Mouse (Mus musculus): ENCODE results near the gene Ermap. TPM values are rescaled to one million over a fixed set of nuclear protein-coding genes. Genes with fewer than 3 reads are reported as not detected.

Ermap gene
- total RNA-seq, 2 experiments from 2014 or later = 0.21 to 0.32 TPM

DNA sequence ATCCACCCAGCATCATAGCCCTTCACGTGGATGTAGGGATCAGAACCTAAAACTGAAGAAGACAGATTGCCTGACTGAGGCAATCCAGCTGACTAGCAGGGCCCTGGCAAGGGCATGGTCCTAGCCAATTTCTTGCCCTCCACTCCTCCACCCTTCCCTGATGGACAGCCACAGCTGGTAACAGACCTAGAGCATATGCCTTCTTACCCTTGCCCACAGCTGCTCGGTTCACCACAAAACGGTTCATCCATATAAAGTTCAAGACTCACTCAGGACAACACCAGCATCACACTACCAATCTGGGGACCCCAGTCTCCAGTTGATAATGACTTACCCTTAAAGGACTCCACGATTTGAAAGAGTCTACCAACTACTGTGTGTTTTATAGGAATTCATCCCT, 4.0 kb downstream of the Ermap start:
- no peak for DNase-seq

DNA sequence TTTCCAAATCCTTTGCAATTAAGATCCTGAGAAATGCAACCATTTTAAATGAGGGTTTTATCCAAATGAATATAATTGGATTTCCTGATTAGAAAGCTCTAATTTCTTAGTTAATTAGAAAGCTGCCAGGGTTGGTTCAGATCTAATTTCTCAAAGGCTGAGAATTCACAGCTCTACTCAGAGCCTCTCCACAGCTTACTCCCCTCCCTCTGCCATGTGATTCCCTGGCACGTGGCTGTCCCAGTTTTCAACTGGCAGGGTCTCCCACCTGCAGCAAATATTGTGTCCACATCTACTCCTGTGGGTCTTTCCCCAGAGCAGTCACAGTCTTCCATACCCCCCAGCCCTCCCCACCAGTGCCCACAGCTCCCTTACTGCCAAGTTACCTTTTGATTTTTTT, 6.3 kb downstream of the Ermap start:
- DNase-seq = no peak

GRCm38 (mm10) chr4:119181456-119181855, 8.4 kb downstream of the Ermap start:
- no peak for DNase-seq

- DNase-seq = no peak
Measured at GRCm38 (mm10) chr4:119180133-119180707, 9.6 kb downstream of the Ermap start.

DNA sequence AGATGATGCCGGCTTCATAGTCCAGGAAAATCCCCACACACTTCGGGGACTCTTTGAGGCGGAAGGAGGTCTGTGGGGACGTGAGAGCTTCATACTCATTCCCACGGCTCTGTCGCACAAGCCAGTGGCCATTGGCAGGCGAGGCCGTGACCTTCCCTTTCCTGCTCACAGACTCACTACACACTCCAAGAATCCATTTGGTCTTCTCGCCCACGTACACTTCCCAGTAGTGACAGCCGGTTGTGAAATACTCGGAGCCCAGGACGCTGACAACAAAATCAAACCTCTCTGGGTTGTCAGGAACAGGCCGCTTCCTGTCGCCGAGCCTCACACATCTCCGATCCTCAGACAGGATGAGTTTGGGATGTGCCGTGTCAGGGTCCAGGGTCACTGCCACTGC, 11.5 kb downstream of the Ermap start:
- DNase-seq = peak; percentile 32

DNA sequence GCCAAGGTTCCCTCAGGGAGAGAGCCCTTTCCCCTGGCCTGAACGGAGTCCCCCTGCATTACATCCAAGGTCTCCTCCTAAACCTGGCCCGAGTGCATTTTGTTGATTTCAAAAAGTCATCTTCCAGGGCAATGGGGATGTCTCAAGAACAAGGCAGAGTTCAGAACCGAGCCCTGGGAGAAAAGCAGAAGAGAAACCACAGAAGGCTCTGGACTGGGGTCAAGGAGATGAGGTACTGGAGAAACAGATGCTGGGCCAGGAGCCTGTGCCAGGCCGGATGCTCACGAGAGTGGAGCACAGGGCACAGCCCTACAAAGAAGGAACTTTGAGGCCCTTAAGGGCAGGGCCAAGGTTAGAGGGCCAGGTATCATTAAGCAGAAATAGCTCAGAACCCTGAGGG, 12.1 kb downstream of the Ermap start:
- no peak for DNase-seq

DNA sequence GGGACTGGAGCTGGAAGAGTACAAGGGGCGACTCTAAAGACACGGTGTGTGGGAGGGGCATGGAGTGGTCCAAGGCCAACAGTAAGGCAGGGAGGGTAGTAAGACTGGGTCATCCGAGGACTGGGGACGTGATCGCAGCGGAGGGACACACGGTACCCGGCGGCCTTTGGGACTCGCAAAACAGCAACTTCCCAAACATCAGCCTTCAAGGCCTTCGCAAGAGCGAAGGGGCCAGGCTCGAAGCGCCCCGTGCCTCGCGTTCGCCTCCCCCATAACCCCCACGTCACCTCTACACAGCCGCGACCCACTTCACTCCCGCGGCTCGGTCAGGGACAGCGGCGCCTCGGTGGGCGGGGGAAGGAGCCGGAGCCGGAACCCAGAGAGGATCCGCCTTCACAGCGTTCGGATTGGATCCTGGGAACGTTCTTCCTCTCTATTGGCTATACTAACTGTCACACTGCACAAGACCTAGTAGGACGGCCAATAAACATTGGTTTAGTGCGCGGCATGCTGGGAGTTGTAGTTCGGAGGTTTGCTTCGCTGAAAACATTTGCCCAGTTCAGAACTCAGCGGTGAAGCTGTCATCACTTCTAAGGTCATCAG, 15.9 kb downstream of the Ermap start, which contains the start of gene Zfp691:
Zfp691 (minus strand) TSS at position 345 of the 603 bp plus-strand sequence.
- DNase-seq = peak; percentile 95

GRCm38 (mm10) chr4:119172919-119173650, 16.7 kb downstream of the Ermap start:
- DNase-seq = no peak

- DNase-seq = peak; percentile 92
Measured at GRCm38 (mm10) chr4:119167663-119168062, 22.1 kb downstream of the Ermap start.

DNA sequence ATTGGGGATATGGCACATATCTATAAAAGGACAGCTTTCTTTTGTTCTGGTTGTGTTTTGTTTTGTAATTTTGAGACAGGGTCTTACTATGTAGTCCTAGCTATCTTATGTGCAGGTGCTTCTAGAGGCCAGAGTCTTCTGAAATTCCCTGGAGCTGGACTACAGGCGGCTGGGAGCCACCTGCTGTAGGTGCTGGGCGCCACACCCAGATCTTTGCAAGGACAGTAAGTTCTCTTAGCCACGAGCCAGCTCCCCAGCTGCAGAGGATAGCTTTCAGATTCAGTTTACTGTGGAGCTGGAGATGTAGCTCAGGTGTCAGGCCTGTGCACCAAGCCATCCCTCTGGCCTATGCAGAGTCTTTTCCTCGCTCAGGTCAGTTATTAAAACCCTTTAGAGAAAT, 22.7 kb downstream of the Ermap start:
- no peak for DNase-seq

- DNase-seq = no peak
Measured at GRCm38 (mm10) chr4:119165916-119166315, 23.9 kb downstream of the Ermap start.

DNA sequence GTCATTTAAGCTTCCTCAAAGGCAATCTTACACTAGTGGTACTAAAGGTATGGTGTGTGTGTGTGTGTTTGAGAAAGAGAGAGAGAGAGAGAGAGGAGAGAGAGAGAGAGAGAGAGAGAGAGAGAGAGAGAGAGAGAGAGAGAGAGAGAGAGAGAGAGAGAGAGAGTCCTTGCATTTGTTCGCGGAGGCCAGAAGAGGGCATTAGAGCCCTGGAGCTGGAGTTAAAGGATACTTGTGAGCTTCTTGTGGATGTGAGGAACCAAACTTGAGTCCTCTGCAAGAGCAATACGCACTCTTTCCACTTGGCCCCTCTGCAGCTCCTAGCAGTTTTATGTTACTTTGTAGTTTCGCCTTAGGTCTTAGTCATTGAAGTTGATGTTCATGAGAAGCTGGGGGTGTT, 26.8 kb downstream of the Ermap start:
- no peak for DNase-seq

DNA sequence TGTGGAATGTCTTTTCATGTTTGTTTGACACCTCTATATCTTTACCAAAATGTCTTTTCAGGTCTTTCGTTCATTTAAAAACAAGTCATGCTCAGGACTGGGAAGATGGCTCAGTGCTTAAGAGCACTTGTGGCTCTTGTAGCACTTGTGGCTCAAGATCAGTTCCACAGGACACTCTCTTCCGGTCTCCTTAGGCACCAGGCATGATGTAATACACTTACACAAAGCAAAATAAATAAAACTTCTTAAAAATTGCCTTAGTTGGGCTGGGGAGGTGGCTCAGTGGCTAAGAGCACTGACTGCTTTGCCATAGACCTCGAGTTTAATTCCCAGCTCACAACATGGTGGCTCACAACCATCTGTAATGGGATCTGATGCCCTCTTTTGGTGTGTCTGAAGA, 28.5 kb downstream of the Ermap start:
- DNase-seq = no peak

- no peak for DNase-seq
Measured at GRCm38 (mm10) chr4:119157891-119158290, 31.9 kb downstream of the Ermap start.

GRCm38 (mm10) chr4:119157186-119157585, 32.6 kb downstream of the Ermap start:
- peak; percentile 74 for DNase-seq

DNA sequence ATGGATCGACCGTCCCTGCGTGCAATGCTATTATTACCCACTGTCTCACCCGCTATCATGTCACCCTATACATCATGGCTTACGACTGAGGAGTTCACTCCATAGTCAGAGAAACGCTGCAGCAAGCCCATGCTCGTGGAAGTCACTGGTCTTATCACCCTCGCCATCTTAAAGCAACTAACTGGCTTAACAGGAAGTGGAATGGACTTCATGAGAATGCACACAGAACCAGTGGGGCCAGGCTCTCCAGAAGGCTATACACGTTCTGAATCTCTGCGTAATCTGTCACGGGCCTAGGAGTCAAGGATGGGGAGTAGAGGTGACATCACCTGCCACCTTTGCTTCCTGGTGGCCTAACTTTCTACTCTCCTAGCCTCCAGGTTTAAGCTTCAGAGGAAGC, 41.1 kb downstream of the Ermap start:
- DNase-seq = no peak

- DNase-seq = no peak
Measured at GRCm38 (mm10) chr4:119147347-119147746, 42.5 kb downstream of the Ermap start.

- no peak for DNase-seq
Measured at GRCm38 (mm10) chr4:119146816-119147215, 43.0 kb downstream of the Ermap start.

GRCm38 (mm10) chr4:119142230-119142871, 47.5 kb downstream of the Ermap start:
- DNase-seq = peak; percentile 77

DNA sequence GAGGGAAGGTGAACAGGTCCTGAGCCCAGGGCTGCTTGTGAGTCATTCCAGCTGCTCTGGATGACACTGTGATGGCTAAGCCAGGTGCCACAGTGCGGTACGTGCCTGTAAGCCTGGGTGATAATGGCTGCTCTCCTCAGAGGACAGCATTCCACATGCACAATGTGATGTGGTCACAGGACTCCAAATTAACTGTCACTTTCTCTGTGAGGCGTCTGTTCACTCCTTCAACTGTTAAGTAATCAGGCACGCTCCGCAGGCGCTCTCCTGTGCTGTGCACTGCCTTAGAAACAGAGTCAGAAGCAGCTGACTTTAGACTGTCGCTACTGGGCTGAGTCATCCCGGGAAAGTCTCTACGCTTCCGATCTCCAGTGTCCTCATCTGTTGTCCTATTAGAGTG, 48.6 kb downstream of the Ermap start:
- no peak for DNase-seq

DNA sequence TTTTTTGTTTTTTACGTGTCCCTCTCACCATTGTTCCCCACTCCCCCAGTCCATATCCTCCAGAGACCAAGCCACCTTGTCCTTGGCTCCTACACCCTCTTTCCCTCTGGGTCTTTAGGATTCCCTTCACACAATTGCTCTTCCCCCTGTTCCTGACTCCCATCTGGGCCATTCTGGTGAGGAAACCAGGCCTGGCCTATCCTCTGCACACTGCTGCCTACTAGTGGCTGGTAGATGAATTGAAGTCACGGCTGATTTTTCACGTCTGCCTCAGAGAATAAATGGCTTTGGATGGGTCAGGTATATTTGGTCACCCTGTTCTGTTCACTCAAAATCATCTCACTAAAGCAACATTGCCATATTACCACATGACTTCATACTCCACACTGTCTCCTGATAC, 49.7 kb downstream of the Ermap start:
- peak; percentile 50 for DNase-seq

GRCm38 (mm10) chr4:119138776-119139175, 51.0 kb downstream of the Ermap start:
- DNase-seq = no peak

DNA sequence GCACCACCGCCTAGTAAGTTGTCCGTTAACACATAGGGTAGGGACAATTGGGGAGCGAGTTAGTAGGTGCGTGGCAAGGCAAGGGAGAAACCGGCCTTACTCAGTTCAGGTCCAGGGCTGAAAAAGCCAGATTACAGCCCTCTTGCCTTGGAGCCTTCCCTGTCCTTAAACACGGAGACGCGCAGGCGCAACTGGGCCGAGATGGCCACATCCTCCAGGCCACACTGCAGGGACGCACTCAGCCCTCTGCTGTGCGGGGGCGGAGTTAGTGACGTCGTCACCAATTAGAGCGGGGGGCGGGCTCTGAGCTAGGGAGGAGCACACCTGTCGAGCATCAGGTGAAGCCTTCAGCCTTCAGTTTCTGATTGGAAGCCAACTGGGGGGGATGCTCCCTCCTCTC, 51.6 kb downstream of the Ermap start:
- DNase-seq = peak; percentile 56

All from heart, postnatal 4 days (tissue).